ENCODE assay signal across 10 mouse cellular contexts in genomic region chr7:46509391-46510310, GRCm38 (mm10).
DNase-seq lines count a peak whose midpoint lies in the region; ATAC-seq lines count a peak whose summit lies in the region.
"Had no signal": no experiment of that assay in that cellular context is flagged by ENCODE, and none has a peak within 500 bp of the region (broad histone marks: within the 10 kb centered on the region; RNA-seq: fewer than 3 reads in every experiment).

No protein-coding gene starts in this region.

- 42% methylated on average over 24 of the region's 24 CpGs for whole genome bisulfite sequencing in lung, embryonic 16.5 days

- no peaks in the 10 kb centered on the region for H3K9me3 ChIP-seq in lung, embryonic 16.5 days (ENCODE audit: control insufficient read depth, low read length)
- H3K9me3 ChIP-seq: limb, embryonic 15.5 days; stomach, embryonic 15.5 days had no signal

- no peaks in the 10 kb centered on the region for H3K36me3 ChIP-seq in lung, embryonic 16.5 days (ENCODE audit: control insufficient read depth, insufficient read depth, low read length)
- H3K36me3 ChIP-seq: limb, embryonic 15.5 days; stomach, embryonic 15.5 days had no signal

- H3K27ac ChIP-seq in lung, embryonic 16.5 days (ENCODE audit: low read length): peak overlapping the region; percentile 53
- H3K27ac ChIP-seq: limb, embryonic 15.5 days; stomach, embryonic 15.5 days had no signal

- H3K27me3 ChIP-seq in lung, embryonic 16.5 days (ENCODE audit: control insufficient read depth, insufficient read depth, low read depth, low read length): no peaks in the 10 kb centered on the region
- H3K27me3 ChIP-seq: limb, embryonic 15.5 days; stomach, embryonic 15.5 days had no signal

- peaks cover 9% of the 10 kb centered on the region for H3K4me1 ChIP-seq in lung, embryonic 16.5 days (replicated peaks; ENCODE audit: control insufficient read depth, insufficient read depth, low read length)
- H3K4me1 ChIP-seq: stomach, embryonic 15.5 days had no signal

- no peak overlapping the region for H3K9ac ChIP-seq in lung, embryonic 16.5 days (ENCODE audit: low read length)
- H3K9ac ChIP-seq: limb, embryonic 15.5 days; stomach, embryonic 15.5 days had no signal

- H3K4me2 ChIP-seq in lung, embryonic 16.5 days (ENCODE audit: low read depth, low read length): peak overlapping the region; percentile 1; the same call in 1 of the 2 replicates
- H3K4me2 ChIP-seq: limb, embryonic 15.5 days; stomach, embryonic 15.5 days had no signal

- ATAC-seq in lung, embryonic 16.5 days (ENCODE audit: low read depth): peak; percentile 55
- no peak for ATAC-seq in activated CD4-positive, CD25-positive, alpha-beta regulatory T cell, adult 4 months

- no peak overlapping the region for H3K4me3 ChIP-seq in lung, embryonic 16.5 days (ENCODE audit: low read length)
- H3K4me3 ChIP-seq: limb, embryonic 15.5 days; stomach, embryonic 15.5 days had no signal

- peak; percentile 21 for DNase-seq in right cerebral cortex, postnatal 14 days
- DNase-seq in right cerebral cortex, adult 18-20 months: no peak
- DNase-seq in cerebellum, postnatal 36 days: peak; percentile 94 to 95
- peak; percentile 35 for DNase-seq in kidney, adult 18-20 months
- peak; percentile 74 for DNase-seq in retina, postnatal 1 day
- no peak for DNase-seq in c-Kit-positive CD71-positive TER-119-positive erythroid progenitor cells, embryonic 14.5 days (ENCODE audit: low spot score)

Comparison
In these comparisons a context has a peak if more than half of its experiments do, and no peak if none do; other contexts are left out.
1. DNase-seq: peak in right cerebral cortex, postnatal 14 days (single experiment), cerebellum, postnatal 36 days (2 of 2), kidney, adult 18-20 months (single experiment) and retina, postnatal 1 day (single experiment); none in right cerebral cortex, adult 18-20 months (single experiment) and c-Kit-positive CD71-positive TER-119-positive erythroid progenitor cells, embryonic 14.5 days (single experiment).